Mouse (Mus musculus) embryonic facial prominence, embryonic 13.5 days (tissue): ENCODE results near the gene Tmem178b. TPM values are rescaled to one million over a fixed set of nuclear protein-coding genes. Genes with fewer than 3 reads are reported as not detected.

Source experiments
- ATAC-seq: fragments of 200-750 bp; cut with Nextera tagmentation; 2 replicates; pipeline ENCODE4 v1.8.0; 2017; ENCODE audit warnings: low read depth; ENCODE audit not compliant: insufficient number of reproducible peaks, insufficient read depth, low FRiP score, low TSS enrichment
- H3K27ac ChIP-seq: fragments of 300-500 bp; sonication (generic); 2 replicates; pipeline ENCODE4 v1.5.1; 2015; ENCODE audit warnings: moderate library complexity, mild to moderate bottlenecking, inconsistent platforms
- H3K27me3 ChIP-seq: fragments of 300-500 bp; sonication (generic); 2 replicates; pipeline ENCODE4 v1.6.1; 2015; ENCODE audit warnings: mild to moderate bottlenecking, inconsistent platforms
- H3K36me3 ChIP-seq: fragments of 300-500 bp; sonication (generic); 2 replicates; pipeline ENCODE4 v1.6.1; 2015; ENCODE audit warnings: mild to moderate bottlenecking, inconsistent platforms
- H3K4me1 ChIP-seq: fragments of 300-500 bp; sonication (generic); 2 replicates; pipeline ENCODE4 v1.6.1; 2015; ENCODE audit warnings: inconsistent platforms
- H3K4me2 ChIP-seq: fragments of 300-500 bp; sonication (generic); 2 replicates; pipeline ENCODE4 v1.6.1; 2015; ENCODE audit warnings: moderate library complexity, mild to moderate bottlenecking, inconsistent platforms
- H3K4me3 ChIP-seq: fragments of 300-500 bp; sonication (generic); 2 replicates; pipeline ENCODE4 v1.5.1; 2015; ENCODE audit warnings: mild to moderate bottlenecking, inconsistent platforms
- H3K9ac ChIP-seq: fragments of 300-500 bp; sonication (generic); 2 replicates; pipeline ENCODE4 v1.6.1; 2015; ENCODE audit warnings: mild to moderate bottlenecking, inconsistent platforms
- H3K9me3 ChIP-seq: fragments of 300-500 bp; sonication (generic); 2 replicates; pipeline ENCODE4 v1.6.1; 2016; ENCODE audit warnings: inconsistent platforms
- WGBS: fragments of 180-500 bp; shearing (Covaris S2); methylation state at CpG from one replicate; pipeline ENCODE4 v1.1.7; 2015; ENCODE audit warnings: mixed read lengths; 5-methylcytosine and 5-hydroxymethylcytosine counted together
- polyA plus RNA-seq: library from polyadenylated mRNA; unstranded; fragments of >200 nt; fragmentation: Nextera tagmentation; extraction: Ambion mirVana; gene quantifications from 2 replicates; pipeline ENCODE4 v1.2.1, GENCODE M21; 2015

Gene Tmem178b
- polyA plus RNA-seq, 1 experiment from 2014 or later: 0.91 TPM

- Histone ChIP-seq H3K4me3 (no peak overlapping the region), H3K27ac (no peak overlapping the region), H3K9me3 (no peaks in the 10 kb centered on the region), H3K9ac (no peak overlapping the region), H3K27me3 (no peaks in the 10 kb centered on the region), H3K4me1 (no peaks in the 10 kb centered on the region), H3K36me3 (no peaks in the 10 kb centered on the region), H3K4me2 (no peak overlapping the region)
- WGBS: 61% methylated on average over 6 of the region's 6 CpGs
- ATAC-seq: no peak
Measured at GRCm38 (mm10) chr6:40137346-40137745, 264.3 kb downstream of the Tmem178b start.

GRCm38 (mm10) chr6:40137831-40138520 is 264.9 kb downstream of the Tmem178b start:
- Histone ChIP-seq H3K27me3 (no peaks in the 10 kb centered on the region), H3K4me2 (no peak overlapping the region), H3K4me3 (no peak overlapping the region), H3K27ac (no peak overlapping the region), H3K36me3 (no peaks in the 10 kb centered on the region), H3K9ac (no peak overlapping the region), H3K4me1 (no peaks in the 10 kb centered on the region), H3K9me3 (no peaks in the 10 kb centered on the region)
- WGBS: 77% methylated on average over 7 of the region's 7 CpGs
- ATAC-seq: no peak

DNA sequence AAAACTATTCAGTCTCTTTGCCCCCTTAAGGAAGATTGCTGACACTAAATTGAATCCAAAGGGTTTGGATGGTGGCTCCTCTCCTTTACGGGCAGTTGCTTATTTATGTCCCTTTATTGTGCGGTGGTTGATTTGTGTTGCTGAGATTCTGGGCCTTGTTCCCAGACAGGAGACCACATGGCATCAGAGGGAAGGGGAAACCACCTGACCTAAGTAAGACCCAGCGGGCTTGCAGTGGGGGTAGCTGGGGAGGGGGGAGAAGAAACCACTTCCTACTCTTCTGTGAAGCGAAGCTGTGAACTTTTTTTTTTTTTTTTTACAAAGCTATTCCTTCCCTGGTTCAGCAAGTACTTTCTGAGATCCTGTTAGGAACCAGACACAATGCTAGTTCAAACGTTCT is 269.5 kb downstream of the Tmem178b start:
- H3K36me3 ChIP-seq: no peaks in the 10 kb centered on the region
- no peaks in the 10 kb centered on the region for H3K9me3 ChIP-seq
- no peak overlapping the region for H3K9ac ChIP-seq
- H3K4me1 ChIP-seq: no peaks in the 10 kb centered on the region
- no peak for ATAC-seq
- no peak overlapping the region for H3K4me3 ChIP-seq
- H3K27me3 ChIP-seq: no peaks in the 10 kb centered on the region
- H3K4me2 ChIP-seq: no peak overlapping the region
- WGBS: 46% methylated on average over 5 of the region's 5 CpGs
- no peak overlapping the region for H3K27ac ChIP-seq

- H3K36me3 ChIP-seq: no peaks in the 10 kb centered on the region
- no peak overlapping the region for H3K4me2 ChIP-seq
- no peak for ATAC-seq
- no peaks in the 10 kb centered on the region for H3K9me3 ChIP-seq
- no peak overlapping the region for H3K9ac ChIP-seq
- no peaks in the 10 kb centered on the region for H3K27me3 ChIP-seq
- no peaks in the 10 kb centered on the region for H3K4me1 ChIP-seq
- H3K27ac ChIP-seq: no peak overlapping the region
- no peak overlapping the region for H3K4me3 ChIP-seq
- 71% methylated on average over 9 of the region's 9 CpGs for WGBS
Measured at GRCm38 (mm10) chr6:40144371-40144770, 271.3 kb downstream of the Tmem178b start.

DNA sequence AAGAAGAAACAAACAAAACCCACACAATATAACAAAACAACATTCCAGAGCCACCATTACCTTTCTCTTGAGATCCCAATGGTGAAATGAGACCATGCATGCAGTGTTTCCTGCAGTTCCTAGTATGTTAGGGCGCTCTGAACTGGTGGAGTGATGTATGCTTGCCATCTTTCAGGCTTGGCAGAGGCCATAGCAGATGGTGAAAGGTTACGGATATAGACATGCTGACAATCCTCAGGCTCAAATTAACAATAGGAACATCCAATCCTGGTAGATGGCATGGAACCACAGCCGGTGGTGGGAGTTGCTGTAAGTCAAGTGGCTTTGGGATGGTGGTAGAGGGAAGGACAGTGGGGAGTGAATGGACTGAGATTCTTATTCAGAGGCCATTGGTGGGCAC is 272.5 kb downstream of the Tmem178b start:
- no peak overlapping the region for H3K4me2 ChIP-seq
- no peaks in the 10 kb centered on the region for H3K27me3 ChIP-seq
- WGBS: 89% methylated on average over 3 of the region's 3 CpGs
- no peak for ATAC-seq
- no peaks in the 10 kb centered on the region for H3K9me3 ChIP-seq
- no peaks in the 10 kb centered on the region for H3K36me3 ChIP-seq
- no peaks in the 10 kb centered on the region for H3K4me1 ChIP-seq
- H3K27ac ChIP-seq: no peak overlapping the region
- no peak overlapping the region for H3K9ac ChIP-seq
- no peak overlapping the region for H3K4me3 ChIP-seq

- no peak for ATAC-seq
- H3K27me3 ChIP-seq: no peaks in the 10 kb centered on the region
- no peak overlapping the region for H3K4me3 ChIP-seq
- no peak overlapping the region for H3K9ac ChIP-seq
- no peaks in the 10 kb centered on the region for H3K9me3 ChIP-seq
- WGBS: 92% methylated on average over 8 of the region's 8 CpGs
- no peaks in the 10 kb centered on the region for H3K36me3 ChIP-seq
- H3K4me2 ChIP-seq: no peak overlapping the region
- no peaks in the 10 kb centered on the region for H3K4me1 ChIP-seq
- H3K27ac ChIP-seq: no peak overlapping the region
Measured at GRCm38 (mm10) chr6:40152241-40152640, 279.2 kb downstream of the Tmem178b start.

DNA sequence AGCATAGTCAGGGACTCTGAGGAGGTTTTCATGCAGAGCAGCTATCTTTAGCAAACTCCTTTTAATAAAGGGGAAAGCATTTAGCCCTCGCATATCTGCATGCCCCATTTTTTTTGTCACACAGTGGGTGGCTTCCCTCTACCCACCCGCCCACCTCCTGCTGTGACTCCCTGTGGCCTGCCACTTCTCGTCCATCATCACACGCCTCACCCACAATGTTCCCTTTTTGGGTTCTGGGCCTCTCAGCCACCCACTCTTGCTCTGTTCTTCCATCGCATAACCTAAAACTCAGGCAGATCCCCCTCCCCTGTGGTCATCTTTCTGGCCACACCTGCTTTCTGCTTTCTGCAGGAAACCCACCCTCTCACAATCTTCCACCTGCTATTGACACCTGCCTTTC is 288.3 kb downstream of the Tmem178b start:
- no peaks in the 10 kb centered on the region for H3K9me3 ChIP-seq
- 81% methylated on average over 5 of the region's 5 CpGs for WGBS
- no peak overlapping the region for H3K4me2 ChIP-seq
- no peak overlapping the region for H3K9ac ChIP-seq
- no peaks in the 10 kb centered on the region for H3K36me3 ChIP-seq
- H3K27me3 ChIP-seq: no peaks in the 10 kb centered on the region
- H3K4me3 ChIP-seq: no peak overlapping the region
- H3K4me1 ChIP-seq: no peaks in the 10 kb centered on the region
- H3K27ac ChIP-seq: no peak overlapping the region
- no peak for ATAC-seq

DNA sequence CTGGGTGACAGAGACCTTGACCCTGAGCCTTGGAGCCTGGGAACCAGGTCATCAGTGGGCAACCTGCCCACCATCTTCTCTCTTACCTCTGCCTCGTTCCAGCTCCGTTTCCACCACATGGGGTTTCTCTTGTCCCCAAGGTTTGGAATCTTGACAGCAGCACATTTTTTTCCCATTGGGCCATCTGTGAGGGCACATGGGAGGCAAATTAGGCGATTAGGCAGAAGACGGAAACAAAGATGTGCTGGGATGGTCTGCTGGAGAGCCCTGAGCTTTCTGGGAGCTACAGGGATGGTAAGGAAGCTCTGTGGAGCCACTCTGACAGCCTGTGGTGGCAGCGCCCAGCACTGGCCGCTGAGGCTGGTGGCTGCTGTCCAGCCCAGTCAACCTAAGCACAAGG is 300.5 kb downstream of the Tmem178b start:
- no peak for ATAC-seq
- WGBS: 72% methylated on average over 6 of the region's 6 CpGs
- no peaks in the 10 kb centered on the region for H3K27me3 ChIP-seq

DNA sequence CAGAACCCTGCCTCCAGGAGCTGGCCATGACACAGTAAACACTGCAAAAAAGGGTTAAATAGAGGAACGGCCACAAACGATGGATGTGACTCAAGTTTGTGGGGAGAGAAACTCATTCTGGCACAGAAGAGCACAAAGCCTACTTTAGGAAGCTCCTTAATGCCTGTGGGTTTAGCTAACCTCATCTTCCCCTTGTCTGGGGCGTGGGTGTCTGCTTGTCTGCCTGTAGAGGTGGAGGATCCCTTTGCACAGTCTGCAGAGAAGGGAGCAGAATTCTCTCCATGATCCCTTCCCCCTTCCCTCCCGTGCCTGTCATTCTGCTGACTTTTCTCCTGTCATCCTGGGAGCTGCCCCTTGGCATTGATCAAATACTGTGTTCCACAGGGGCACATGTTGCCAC is 304.8 kb downstream of the Tmem178b start:
- no peak for ATAC-seq
- Histone ChIP-seq H3K4me2 (no peak overlapping the region), H3K9me3 (no peaks in the 10 kb centered on the region), H3K27ac (no peak overlapping the region), H3K36me3 (no peaks in the 10 kb centered on the region), H3K4me1 (no peaks in the 10 kb centered on the region), H3K9ac (no peak overlapping the region), H3K4me3 (no peak overlapping the region), H3K27me3 (no peaks in the 10 kb centered on the region)
- 61% methylated on average over 4 of the region's 4 CpGs for WGBS

More for the DNA sequence above, 300.5 kb downstream of the Tmem178b start:
- Histone ChIP-seq H3K4me1 (no peaks in the 10 kb centered on the region), H3K4me3 (no peak overlapping the region), H3K9ac (no peak overlapping the region), H3K4me2 (no peak overlapping the region), H3K36me3 (no peaks in the 10 kb centered on the region), H3K27ac (no peak overlapping the region), H3K9me3 (no peaks in the 10 kb centered on the region)

GRCm38 (mm10) chr6:40180551-40180950 is 307.5 kb downstream of the Tmem178b start:
- H3K4me3 ChIP-seq: no peak overlapping the region
- no peak overlapping the region for H3K4me2 ChIP-seq
- ATAC-seq: no peak
- H3K27me3 ChIP-seq: no peaks in the 10 kb centered on the region
- no peaks in the 10 kb centered on the region for H3K9me3 ChIP-seq
- WGBS: 92% methylated on average over 4 of the region's 4 CpGs
- no peak overlapping the region for H3K9ac ChIP-seq
- no peaks in the 10 kb centered on the region for H3K4me1 ChIP-seq
- no peaks in the 10 kb centered on the region for H3K36me3 ChIP-seq
- no peak overlapping the region for H3K27ac ChIP-seq

GRCm38 (mm10) chr6:40200661-40201060 is 327.6 kb downstream of the Tmem178b start:
- H3K4me3 ChIP-seq: no peak overlapping the region
- H3K27me3 ChIP-seq: no peaks in the 10 kb centered on the region
- no peak for ATAC-seq
- H3K27ac ChIP-seq: no peak overlapping the region
- WGBS: 71% methylated on average over 3 of the region's 3 CpGs
- no peaks in the 10 kb centered on the region for H3K9me3 ChIP-seq
- H3K9ac ChIP-seq: no peak overlapping the region
- no peaks in the 10 kb centered on the region for H3K4me1 ChIP-seq
- H3K36me3 ChIP-seq: no peaks in the 10 kb centered on the region
- no peak overlapping the region for H3K4me2 ChIP-seq

DNA sequence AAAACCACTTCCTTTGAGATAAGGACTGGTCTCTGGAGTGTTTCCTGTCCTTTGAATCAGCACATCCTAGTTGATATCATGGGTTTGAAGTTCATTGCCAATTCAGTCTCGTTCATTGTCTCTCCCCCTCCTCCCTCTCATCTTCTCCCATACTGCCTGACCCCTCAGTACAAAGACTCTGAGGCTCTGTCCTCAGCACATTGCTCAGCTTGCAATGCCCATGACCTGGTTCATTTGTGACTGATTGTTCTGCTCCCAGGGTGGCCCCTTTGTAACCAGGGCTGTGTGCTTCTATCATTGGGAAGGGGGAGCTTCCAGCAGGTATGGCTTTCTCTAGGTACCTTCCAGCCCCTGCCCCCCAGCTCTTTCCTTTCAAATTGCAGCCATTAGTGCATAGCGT is 329.5 kb downstream of the Tmem178b start:
- Histone ChIP-seq H3K9me3 (no peaks in the 10 kb centered on the region), H3K27ac (no peak overlapping the region)

More for the DNA sequence above, 329.5 kb downstream of the Tmem178b start:
- no peak overlapping the region for H3K4me2 ChIP-seq
- H3K4me1 ChIP-seq: no peaks in the 10 kb centered on the region
- H3K9ac ChIP-seq: no peak overlapping the region
- no peaks in the 10 kb centered on the region for H3K36me3 ChIP-seq
- ATAC-seq: no peak
- WGBS: 56% methylated on average over 2 of the region's 2 CpGs
- no peak overlapping the region for H3K4me3 ChIP-seq
- H3K27me3 ChIP-seq: no peaks in the 10 kb centered on the region
